Mouse (Mus musculus) megakaryocyte-erythroid progenitor cell, adult 5 weeks (primary cell): ENCODE measurements around the gene Gm7697. TPM values are rescaled to one million over a fixed set of nuclear protein-coding genes. Genes with fewer than 3 reads are reported as not detected.

Source experiments
- polyA plus RNA-seq: library from polyadenylated mRNA; stranded (reverse); fragments of >175 nt; gene quantifications from 2 replicates; pipeline ENCODE4 v1.2.3, GENCODE M21; 2012

Gm7697 gene
- not detected in 2 replicates for polyA plus RNA-seq

DNA sequence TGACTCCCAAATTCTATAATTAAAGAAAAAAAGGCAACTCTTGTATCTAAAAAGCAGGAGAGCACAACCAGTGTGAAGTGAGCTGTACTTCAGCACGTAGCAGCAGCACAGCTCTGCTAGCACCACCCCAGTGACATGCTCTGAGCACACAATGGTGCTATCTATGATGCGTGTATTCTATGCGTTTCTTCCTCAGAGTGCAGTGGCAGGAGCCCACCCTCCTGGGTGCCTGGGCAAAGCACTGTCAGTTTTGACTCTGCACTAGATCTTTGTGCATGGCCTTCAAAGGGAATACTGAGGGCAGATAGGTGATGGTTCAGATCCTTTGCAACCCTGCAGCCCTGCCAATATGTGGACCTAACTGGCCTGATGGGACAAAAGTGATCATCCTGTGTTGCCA, at the start of gene Gm7697:
Gene Gm7697 (minus strand): TSS at position 101 of the 400 bp plus-strand sequence.

DNA sequence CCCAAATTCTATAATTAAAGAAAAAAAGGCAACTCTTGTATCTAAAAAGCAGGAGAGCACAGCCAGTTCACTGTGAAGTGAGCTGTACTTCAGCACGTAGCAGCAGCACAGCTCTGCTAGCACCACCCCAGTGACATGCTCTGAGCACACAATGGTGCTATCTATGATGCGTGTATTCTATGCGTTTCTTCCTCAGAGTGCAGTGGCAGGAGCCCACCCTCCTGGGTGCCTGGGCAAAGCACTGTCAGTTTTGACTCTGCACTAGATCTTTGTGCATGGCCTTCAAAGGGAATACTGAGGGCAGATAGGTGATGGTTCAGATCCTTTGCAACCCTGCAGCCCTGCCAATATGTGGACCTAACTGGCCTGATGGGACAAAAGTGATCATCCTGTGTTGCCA, 69.3 kb downstream of the Gm7697 start, which contains the start of gene Gm9495:
Gene Gm9495 (minus strand): TSS at position 101 of the 400 bp plus-strand sequence.

Other genes starting within 250 kb of the Gm7697 start
- gene Gm9495, start 69.4 kb downstream of the Gm7697 start, polyA plus RNA-seq: not detected in 2 replicates
- gene Zfp868, start 102.6 kb upstream of the Gm7697 start, polyA plus RNA-seq: 3.8 and 4.9 TPM in 2 replicates
- not detected in 2 replicates for gene Zfp964, start 131.5 kb upstream of the Gm7697 start, polyA plus RNA-seq
- 1.2 and 2.9 TPM in 2 replicates for gene Zfp869, start 187.7 kb upstream of the Gm7697 start, polyA plus RNA-seq
- gene Zfp963, start 227.0 kb upstream of the Gm7697 start, polyA plus RNA-seq: 0.34 and 1.2 TPM in 2 replicates